Mouse (Mus musculus): ENCODE measurements around the gene 2010111I01Rik.
A peak's percentile ranks its signal among the peaks of the same experiment; 100 is the strongest.
"Not testable (repeated sequence)": the region's sequence is repeated elsewhere in the genome, so short reads cannot be mapped to it uniquely, and the experiment has no call there.

Gene 2010111I01Rik

GRCm38 (mm10) chr13:63203502-63204278 lies 239.0 kb downstream of the 2010111I01Rik start:
- DNase-seq (ENCODE audit: low spot score in 2 of 2), result no peak

- DNase-seq (ENCODE audit: low spot score in 2 of 2), result no peak
Observed at GRCm38 (mm10) chr13:63205750-63206149, 241.1 kb downstream of the 2010111I01Rik start.

GRCm38 (mm10) chr13:63206396-63206795 lies 241.7 kb downstream of the 2010111I01Rik start:
- no peak for DNase-seq (ENCODE audit: low spot score in 2 of 2)

- DNase-seq (ENCODE audit: low spot score in 2 of 2), result no peak
Observed at GRCm38 (mm10) chr13:63216537-63216936, 251.8 kb downstream of the 2010111I01Rik start.

GRCm38 (mm10) chr13:63223026-63223770 lies 258.5 kb downstream of the 2010111I01Rik start:
- no peak for DNase-seq (ENCODE audit: low spot score in 2 of 2)

- DNase-seq (ENCODE audit: low spot score in 2 of 2), result no peak
Observed at GRCm38 (mm10) chr13:63225796-63226583, 261.3 kb downstream of the 2010111I01Rik start.

GRCm38 (mm10) chr13:63227785-63228184 lies 263.1 kb downstream of the 2010111I01Rik start:
- DNase-seq (ENCODE audit: low spot score in 2 of 2), result no peak

GRCm38 (mm10) chr13:63230955-63231701 lies 266.4 kb downstream of the 2010111I01Rik start:
- DNase-seq (ENCODE audit: low spot score in 2 of 2), result no peak

- DNase-seq (ENCODE audit: low spot score in 2 of 2), result no peak
Observed at GRCm38 (mm10) chr13:63231702-63232070, 267.0 kb downstream of the 2010111I01Rik start.

GRCm38 (mm10) chr13:63232558-63232957 lies 267.9 kb downstream of the 2010111I01Rik start:
- DNase-seq (ENCODE audit: low spot score in 2 of 2), result no peak

GRCm38 (mm10) chr13:63234520-63234919 lies 269.8 kb downstream of the 2010111I01Rik start:
- DNase-seq (ENCODE audit: low spot score in 2 of 2), result not testable (repeated sequence)

- no peak for DNase-seq (ENCODE audit: low spot score in 2 of 2)
Observed at GRCm38 (mm10) chr13:63235551-63235950, 270.9 kb downstream of the 2010111I01Rik start.

- DNase-seq (ENCODE audit: low spot score in 2 of 2), result no peak
Observed at GRCm38 (mm10) chr13:63236159-63236893, 271.6 kb downstream of the 2010111I01Rik start.

- no peak for DNase-seq (ENCODE audit: low spot score in 2 of 2)
Observed at GRCm38 (mm10) chr13:63238045-63238444, 273.4 kb downstream of the 2010111I01Rik start.

- no peak for DNase-seq (ENCODE audit: low spot score in 2 of 2)
Observed at GRCm38 (mm10) chr13:63239301-63239804, 274.7 kb downstream of the 2010111I01Rik start.

- DNase-seq (ENCODE audit: low spot score in 2 of 2), result peak; percentile 74 to 83
Observed at GRCm38 (mm10) chr13:63239877-63240671, 275.4 kb downstream of the 2010111I01Rik start.

- DNase-seq (ENCODE audit: low spot score in 2 of 2), result no peak
Observed at GRCm38 (mm10) chr13:63240835-63241234, 276.1 kb downstream of the 2010111I01Rik start.

- DNase-seq (ENCODE audit: low spot score in 2 of 2), result no peak
Observed at GRCm38 (mm10) chr13:63241665-63242064, 277.0 kb downstream of the 2010111I01Rik start.

- DNase-seq (ENCODE audit: low spot score in 2 of 2), result no peak
Observed at GRCm38 (mm10) chr13:63242401-63243192, 277.9 kb downstream of the 2010111I01Rik start.

All from urinary bladder, adult 18-20 months (tissue).